ENCODE assay signal across 8 mouse cellular contexts in genomic region chr11:31672170-31672563, GRCm38 (mm10). TPM values are rescaled to one million over a fixed set of nuclear protein-coding genes. Genes with fewer than 3 reads are reported as not detected.
DNase-seq lines count a peak whose midpoint lies in the region; ATAC-seq and TF ChIP-seq lines count a peak whose summit lies in the region.

No protein-coding gene starts in this region.

- H3K9ac ChIP-seq in liver, embryonic 12.5 days: peak overlapping the region; percentile 93

- WGBS in liver, embryonic 12.5 days (ENCODE audit: insufficient replicate concordance): 11% methylated on average over 9 of the region's 9 CpGs

- peak overlapping the region; percentile 88 for H3K4me2 ChIP-seq in liver, embryonic 12.5 days

- H3K27me3 ChIP-seq in liver, embryonic 12.5 days (replicated peaks): no peaks in the 10 kb centered on the region

- H3K4me1 ChIP-seq in liver, embryonic 12.5 days: peaks cover 33% of the 10 kb centered on the region

- peak overlapping the region; percentile 90 for H3K27ac ChIP-seq in gastrocnemius, adult 2 months
- no peak overlapping the region for H3K27ac ChIP-seq in liver, embryonic 12.5 days

- DNase-seq in gastrocnemius, adult 2 months: no peak
- DNase-seq in gastrocnemius, postnatal 36 days: no peak
- DNase-seq in thymus, postnatal 4 days: peak; percentile 32
- DNase-seq in thymus, postnatal 14 days: no peak
- no peak for DNase-seq in MN1 (ENCODE audit: low spot score)
- no peak for DNase-seq in adrenal gland, postnatal 10 days

- intact Hi-C loops in gastrocnemius, adult 2 months (cut with DNase I): no loop called here
- intact Hi-C loops in gastrocnemius, postnatal 36 days (cut with DNase I): loop anchor here (10.0 kb wide), 1 partner anchor 493 kb away; no protein-coding TSS in a partner anchor

- peaks cover 22% of the 10 kb centered on the region for H3K36me3 ChIP-seq in liver, embryonic 12.5 days

- no peaks in the 10 kb centered on the region for H3K9me3 ChIP-seq in liver, embryonic 12.5 days (replicated peaks)

- no peak for TF ChIP-seq CTCF in gastrocnemius, adult 2 months (IDR thresholded peaks at IDR 0.05)

- H3K4me3 ChIP-seq in gastrocnemius, adult 2 months: peak overlapping the region; percentile 96
- H3K4me3 ChIP-seq in liver, embryonic 12.5 days: peak overlapping the region; percentile 86

- ATAC-seq in liver, embryonic 12.5 days: no peak
- ATAC-seq in megakaryocyte-erythroid progenitor cell, adult 5-6 weeks (replicated peaks; ENCODE audit: low FRiP score, low TSS enrichment, poor library complexity, severe bottlenecking): no peak

RNA-seq across cellular contexts. Expression of gene Bod1, which starts 0.5 kb away (rescaled TPM):
- total RNA-seq in gastrocnemius, adult 2 months (2021): 100 to 1,000 TPM; 137 to 158 TPM
- 100 to 1,000 TPM; 131 to 146 TPM for total RNA-seq in gastrocnemius, postnatal 36 days (2021)
- polyA plus RNA-seq in liver, embryonic 12.5 days (2016; fragmentation: Nextera tagmentation; extraction: Ambion mirVana): 22.3 and 24.2 TPM in 2 replicates
- 6.9 and 12.2 TPM in 2 replicates for total RNA-seq in megakaryocyte-erythroid progenitor cell, adult 5-6 weeks (2014; fragmentation: Nextera tagmentation)
- total RNA-seq in megakaryocyte-erythroid progenitor cell, adult 5-6 weeks (2017): 8.6 and 10.4 TPM in 2 replicates
- 10 to 100 TPM; 58.1 to 61.2 TPM for total RNA-seq in adrenal gland, postnatal 10 days (2021)

Comparison
In these comparisons a context has a peak if more than half of its experiments do, and no peak if none do; other contexts are left out.
1. RNA of gene Bod1, which starts 0.5 kb away (total RNA-seq): 137 to 158 TPM in gastrocnemius, adult 2 months, 131 to 146 TPM in gastrocnemius, postnatal 36 days and 58.1 to 61.2 TPM in adrenal gland, postnatal 10 days; 6.9 to 12.2 TPM in megakaryocyte-erythroid progenitor cell, adult 5-6 weeks; every median in the first group is over 4 times any median in the second.